ENCODE assay signal across 7 mouse cellular contexts in genomic region chr10:112272171-112272570, GRCm38 (mm10). TPM values are rescaled to one million over a fixed set of nuclear protein-coding genes. Genes with fewer than 3 reads are reported as not detected.
DNase-seq lines count a peak whose midpoint lies in the region; ATAC-seq and TF ChIP-seq lines count a peak whose summit lies in the region.

No protein-coding gene starts in this region.

- ATAC-seq in lung, embryonic 16.5 days (ENCODE audit: low read depth): no peak
- ATAC-seq in forebrain, embryonic 14.5 days: no peak
- ATAC-seq in neural tube, embryonic 15.5 days (ENCODE audit: low FRiP score): no peak

- no peak for TF ChIP-seq POLR2A in lung, adult 2 months (IDR thresholded peaks at IDR 0.05; ENCODE audit: borderline replicate concordance, extremely low read depth, low read depth, low read length)

- WGBS in lung, embryonic 16.5 days: 11% methylated on average over 14 of the region's 14 CpGs
- WGBS in lung, adult 2 months: 24% methylated on average over 14 of the region's 14 CpGs
- 11% methylated on average over 14 of the region's 14 CpGs for WGBS in forebrain, embryonic 14.5 days
- 13% methylated on average over 14 of the region's 14 CpGs for WGBS in neural tube, embryonic 15.5 days

- no peaks in the 10 kb centered on the region for H3K9me3 ChIP-seq in lung, embryonic 16.5 days (ENCODE audit: control insufficient read depth, low read length)
- H3K9me3 ChIP-seq in forebrain, embryonic 14.5 days (replicated peaks; ENCODE audit: control insufficient read depth, low read length): no peaks in the 10 kb centered on the region
- H3K9me3 ChIP-seq in neural tube, embryonic 15.5 days (replicated peaks): no peaks in the 10 kb centered on the region

- no peak for DNase-seq in lung, adult 2 months
- DNase-seq in forebrain, embryonic 14.5 days (ENCODE audit: low spot score): no peak
- peak; percentile 1 for DNase-seq in kidney, postnatal 14 days
- no peak for DNase-seq in frontal cortex, adult 2 months (ENCODE audit: extremely low spot score in 1 of 2, low spot score in 1 of 2)
- DNase-seq in right cerebral cortex, postnatal 10 days (ENCODE audit: low spot score in 2 of 2): no peak

- H3K4me1 ChIP-seq in lung, embryonic 16.5 days (replicated peaks; ENCODE audit: control insufficient read depth, insufficient read depth, low read length): peaks cover 16% of the 10 kb centered on the region; the same call in 1 of the 2 replicates
- peaks cover 9% of the 10 kb centered on the region; the same call in 1 of the 2 replicates for H3K4me1 ChIP-seq in lung, adult 2 months (ENCODE audit: control insufficient read depth, insufficient read depth, low read length)
- H3K4me1 ChIP-seq in forebrain, embryonic 14.5 days (ENCODE audit: control insufficient read depth, insufficient read depth, low read length): no peaks in the 10 kb centered on the region; the same call in 1 of the 2 replicates
- H3K4me1 ChIP-seq in neural tube, embryonic 15.5 days: peaks cover 24% of the 10 kb centered on the region

- H3K4me2 ChIP-seq in lung, embryonic 16.5 days (ENCODE audit: low read depth, low read length): peak overlapping the region; percentile 88
- H3K4me2 ChIP-seq in forebrain, embryonic 14.5 days (ENCODE audit: low read length): peak overlapping the region; percentile 96
- peak overlapping the region; percentile 96 for H3K4me2 ChIP-seq in neural tube, embryonic 15.5 days

- 0 out of 2 replicates have a peak overlapping the region, but pooled peaks have one; percentile 24 for H3K9ac ChIP-seq in lung, embryonic 16.5 days (ENCODE audit: low read length)
- H3K9ac ChIP-seq in forebrain, embryonic 14.5 days (ENCODE audit: low read length): peak overlapping the region; percentile 58
- H3K9ac ChIP-seq in neural tube, embryonic 15.5 days (replicated peaks): peak overlapping the region; percentile 54

- TF ChIP-seq CTCF in lung, adult 2 months (IDR thresholded peaks at IDR 0.05; ENCODE audit: insufficient read depth, low read length): no peak

- H3K4me3 ChIP-seq in lung, embryonic 16.5 days (ENCODE audit: low read length): peak overlapping the region; percentile 55
- no peak overlapping the region for H3K4me3 ChIP-seq in lung, adult 2 months (replicated peaks; ENCODE audit: extremely low read depth, low read depth, low read length)
- H3K4me3 ChIP-seq in forebrain, embryonic 14.5 days (ENCODE audit: low read depth, low read length): peak overlapping the region; percentile 57
- peak overlapping the region; percentile 64 for H3K4me3 ChIP-seq in neural tube, embryonic 15.5 days (replicated peaks)

- peaks cover 34% of the 10 kb centered on the region for H3K27me3 ChIP-seq in lung, embryonic 16.5 days (ENCODE audit: control insufficient read depth, insufficient read depth, low read depth, low read length)
- H3K27me3 ChIP-seq in forebrain, embryonic 14.5 days (replicated peaks; ENCODE audit: control insufficient read depth, insufficient read depth, low read length): peaks cover 18% of the 10 kb centered on the region
- H3K27me3 ChIP-seq in neural tube, embryonic 15.5 days (replicated peaks): peaks cover 9% of the 10 kb centered on the region; the same call in 1 of the 2 replicates

- H3K27ac ChIP-seq in lung, embryonic 16.5 days (ENCODE audit: low read length): no peak overlapping the region
- no peak overlapping the region for H3K27ac ChIP-seq in forebrain, embryonic 14.5 days (ENCODE audit: low read depth, low read length)
- no peak overlapping the region for H3K27ac ChIP-seq in neural tube, embryonic 15.5 days (replicated peaks)

- no peaks in the 10 kb centered on the region for H3K36me3 ChIP-seq in lung, embryonic 16.5 days (ENCODE audit: control insufficient read depth, insufficient read depth, low read length)
- no peaks in the 10 kb centered on the region for H3K36me3 ChIP-seq in forebrain, embryonic 14.5 days (ENCODE audit: control insufficient read depth, insufficient read depth, low read length)
- H3K36me3 ChIP-seq in neural tube, embryonic 15.5 days: no peaks in the 10 kb centered on the region

RNA-seq across cellular contexts. Expression of gene Kcnc2, which starts 1.2 kb away (rescaled TPM):
- polyA plus RNA-seq in lung, embryonic 16.5 days (2015; fragmentation: Nextera tagmentation; extraction: Ambion mirVana): 0.24 and 0.67 TPM in 2 replicates
- 0.14 and 0.31 TPM in 2 replicates for polyA plus RNA-seq in lung, adult 2 months (2012; rRNA removed)
- polyA plus RNA-seq in forebrain, embryonic 14.5 days (2014; fragmentation: Nextera tagmentation; extraction: Ambion mirVana): 3.5 and 4.4 TPM in 2 replicates
- polyA plus RNA-seq in neural tube, embryonic 15.5 days (2015; fragmentation: Nextera tagmentation; extraction: Ambion mirVana): 11.6 and 12.7 TPM in 2 replicates
- 50.3 and 53.9 TPM in 2 replicates for polyA plus RNA-seq in frontal cortex, adult 2 months (2012; rRNA removed)
